Mouse (Mus musculus) embryonic facial prominence, embryonic 11.5 days (tissue): ENCODE measurements around the gene Snrpf. TPM values are rescaled to one million over a fixed set of nuclear protein-coding genes. Genes with fewer than 3 reads are reported as not detected.

ENCODE experiments used
- ATAC-seq: fragments of 200-750 bp; cut with Nextera tagmentation; replicated peaks from 2 replicates; pipeline ENCODE4 v1.8.0; 2017; ENCODE audit warnings: low read depth; ENCODE audit not compliant: insufficient number of reproducible peaks, low FRiP score, low TSS enrichment
- DNase-seq: peaks from one replicate; pipeline ENCODE4 v3.0.0-alpha.2; 2015; ENCODE audit warnings: low spot score
- H3K27ac ChIP-seq: fragments of 300-500 bp; sonication (generic); replicated peaks from 2 replicates; pipeline ENCODE4 v1.5.1; 2014; ENCODE audit warnings: mild to moderate bottlenecking, low read depth, low read length, control low read depth
- H3K27me3 ChIP-seq: fragments of 300-500 bp; sonication (generic); 2 replicates; pipeline ENCODE4 v1.6.1; 2014; ENCODE audit warnings: mild to moderate bottlenecking, low read length, moderate library complexity, mixed read lengths; ENCODE audit not compliant: control insufficient read depth, insufficient read depth
- H3K36me3 ChIP-seq: fragments of 300-500 bp; sonication (generic); replicated peaks from 2 replicates; pipeline ENCODE4 v1.6.1; 2014; ENCODE audit warnings: low read depth, mild to moderate bottlenecking, low read length, moderate library complexity, mixed read lengths; ENCODE audit not compliant: control insufficient read depth, insufficient read depth
- H3K4me1 ChIP-seq: fragments of 300-500 bp; sonication (generic); 2 replicates; pipeline ENCODE4 v1.6.1; 2014; ENCODE audit warnings: low read length, mixed read lengths; ENCODE audit not compliant: control insufficient read depth, insufficient read depth
- H3K4me2 ChIP-seq: fragments of 300-500 bp; sonication (generic); 2 replicates; pipeline ENCODE4 v1.6.1; 2014; ENCODE audit warnings: low read depth, mild to moderate bottlenecking, control low read depth, low read length, moderate library complexity
- H3K4me3 ChIP-seq: fragments of 300-500 bp; sonication (generic); 2 replicates; pipeline ENCODE4 v1.5.1; 2014; ENCODE audit warnings: low read depth, low read length, control low read depth
- H3K9ac ChIP-seq: fragments of 300-500 bp; sonication (generic); replicated peaks from 2 replicates; pipeline ENCODE4 v1.6.1; 2014; ENCODE audit warnings: mild to moderate bottlenecking, control low read depth, low read length
- H3K9me3 ChIP-seq: fragments of 300-500 bp; sonication (generic); replicated peaks from 2 replicates; pipeline ENCODE4 v1.6.1; 2016; ENCODE audit warnings: mild to moderate bottlenecking, low read length, inconsistent platforms, mixed read lengths; ENCODE audit not compliant: control insufficient read depth
- WGBS: fragments of 180-500 bp; shearing (Covaris S2); extraction: QIAGEN DNeasy Blood & Tissue Kit; methylation state at CpG from one replicate; pipeline ENCODE4 v1.1.7; 2014; 5-methylcytosine and 5-hydroxymethylcytosine counted together
- polyA plus RNA-seq: library from polyadenylated mRNA; unstranded; fragments of >200 nt; fragmentation: Nextera tagmentation; extraction: Ambion mirVana; gene quantifications from 2 replicates; pipeline ENCODE4 v1.2.1, GENCODE M21; 2014

Snrpf gene
- polyA plus RNA-seq, 1 experiment from 2014 or later, result 137 TPM

GRCm38 (mm10) chr10:93540431-93541210, 48.9 kb downstream of the Snrpf start, which contains the start of gene Ccdc38:
Ccdc38 (plus strand) TSS chr10:93540632.
- peak; percentile 26; the same call in 1 of the 2 replicates for ATAC-seq
- Histone ChIP-seq H3K4me3 (peak within 1 kb of the TSS; percentile 32), H3K4me2 (peak within 1 kb of the TSS; percentile 81), H3K27me3 (no peaks in the 10 kb centered on the region), H3K27ac (no peak within 1 kb of the TSS), H3K36me3 (no peaks in the 10 kb centered on the region), H3K9ac (peak within 1 kb of the TSS; percentile 45), H3K9me3 (no peaks in the 10 kb centered on the region), H3K4me1 (no peaks in the 10 kb centered on the region)
- 69% methylated on average over 17 of the region's 17 CpGs for WGBS
- DNase-seq, result no peak

GRCm38 (mm10) chr10:93539775-93540430, 49.6 kb downstream of the Snrpf start, which contains the start of gene Amdhd1:
Amdhd1 (minus strand) TSS chr10:93540033.
- peak within 1 kb of the TSS; percentile 32 for H3K4me3 ChIP-seq
- peak; percentile 90 for ATAC-seq
- peak; percentile 83 for DNase-seq
- no peaks in the 10 kb centered on the region for H3K36me3 ChIP-seq
- peak within 1 kb of the TSS; percentile 81 for H3K4me2 ChIP-seq
- H3K27ac ChIP-seq, result no peak within 1 kb of the TSS
- 4% methylated on average over 35 of the region's 35 CpGs for whole genome bisulfite sequencing
- no peaks in the 10 kb centered on the region; the same call in 1 of the 2 replicates for H3K27me3 ChIP-seq
- no peaks in the 10 kb centered on the region for H3K4me1 ChIP-seq
- no peaks in the 10 kb centered on the region for H3K9me3 ChIP-seq
- H3K9ac ChIP-seq, result peak within 1 kb of the TSS; percentile 45

- Histone ChIP-seq H3K4me2 (no peak overlapping the region), H3K36me3 (no peaks in the 10 kb centered on the region), H3K4me3 (no peak overlapping the region), H3K9me3 (no peaks in the 10 kb centered on the region), H3K9ac (no peak overlapping the region), H3K4me1 (no peaks in the 10 kb centered on the region), H3K27me3 (no peaks in the 10 kb centered on the region; the same call in 1 of the 2 replicates), H3K27ac (no peak overlapping the region)
- DNase-seq, result no peak
- WGBS, result 64% methylated on average over 6 of the region's 6 CpGs
- no peak for ATAC-seq
Measured at GRCm38 (mm10) chr10:93538818-93539217, 50.7 kb downstream of the Snrpf start.

GRCm38 (mm10) chr10:93538287-93538686, 51.2 kb downstream of the Snrpf start:
- Histone ChIP-seq H3K4me3 (no peak overlapping the region), H3K4me2 (no peak overlapping the region), H3K27me3 (no peaks in the 10 kb centered on the region; the same call in 1 of the 2 replicates), H3K36me3 (no peaks in the 10 kb centered on the region), H3K9ac (no peak overlapping the region), H3K27ac (no peak overlapping the region), H3K4me1 (no peaks in the 10 kb centered on the region), H3K9me3 (no peaks in the 10 kb centered on the region)
- DNase-seq (no peak), ATAC-seq (no peak)
- 96% methylated on average over 2 of the region's 2 CpGs for WGBS

Other genes with a start within 250 kb of the Snrpf start
- gene Lta4h, start 136.3 kb downstream of the Snrpf start, polyA plus RNA-seq, result 223 and 239 TPM in 2 replicates
- gene Hal, start 100.9 kb downstream of the Snrpf start, polyA plus RNA-seq, result not detected in 2 replicates
- 0.25 and 0.31 TPM in 2 replicates for gene Amdhd1, start 49.7 kb downstream of the Snrpf start, polyA plus RNA-seq
- gene Ccdc38, start 49.1 kb downstream of the Snrpf start, polyA plus RNA-seq, result 0.43 and 0.46 TPM in 2 replicates
- gene Ntn4, start 51.0 kb upstream of the Snrpf start, polyA plus RNA-seq, result 0.17 and 0.50 TPM in 2 replicates
- gene Usp44, start 241.8 kb upstream of the Snrpf start, polyA plus RNA-seq, result 5.0 and 5.5 TPM in 2 replicates